Mouse (Mus musculus) lung, postnatal 0 days (tissue): Measurements from ENCODE around the gene Calu. TPM values are rescaled to one million over a fixed set of nuclear protein-coding genes. Genes with fewer than 3 reads are reported as not detected.

ENCODE experiments used
- ATAC-seq: fragments of 200-750 bp; cut with Nextera tagmentation; 2 replicates; pipeline ENCODE4 v1.8.0; 2017; ENCODE audit warnings: moderate library complexity
- DNase-seq: peaks from one replicate; pipeline ENCODE4 v3.0.0-alpha.2; 2016; ENCODE audit warnings: low spot score
- H3K27ac ChIP-seq: fragments of 300-500 bp; sonication (generic); 2 replicates; pipeline ENCODE4 v1.5.1; 2014; ENCODE audit warnings: antibody characterized with exemption, mild to moderate bottlenecking, low read length, mixed read lengths
- H3K27me3 ChIP-seq: fragments of 300-500 bp; sonication (generic); replicated peaks from 2 replicates; pipeline ENCODE4 v1.6.1; 2014; ENCODE audit warnings: low read length, mixed read lengths; ENCODE audit not compliant: insufficient read depth
- H3K36me3 ChIP-seq: fragments of 300-500 bp; sonication (generic); 2 replicates; pipeline ENCODE4 v1.6.1; 2014; ENCODE audit warnings: low read length, mixed read lengths; ENCODE audit not compliant: insufficient read depth
- H3K4me1 ChIP-seq: fragments of 300-500 bp; sonication (generic); 2 replicates; pipeline ENCODE4 v1.6.1; 2014; ENCODE audit warnings: antibody characterized with exemption, low read depth, low read length, mixed read lengths; ENCODE audit not compliant: insufficient read depth
- H3K4me2 ChIP-seq: fragments of 300-500 bp; sonication (generic); replicated peaks from 2 replicates; pipeline ENCODE4 v1.6.1; 2014; ENCODE audit warnings: low read depth, mild to moderate bottlenecking, low read length, moderate library complexity, mixed read lengths
- H3K4me3 ChIP-seq: fragments of 300-500 bp; sonication (generic); 2 replicates; pipeline ENCODE4 v1.5.1; 2014; ENCODE audit warnings: low read depth, low read length
- H3K9ac ChIP-seq: fragments of 300-500 bp; sonication (generic); replicated peaks from 2 replicates; pipeline ENCODE4 v1.6.1; 2014; ENCODE audit warnings: low read depth, mild to moderate bottlenecking
- H3K9me3 ChIP-seq: fragments of 300-500 bp; sonication (generic); 2 replicates; pipeline ENCODE4 v1.6.1; 2016; ENCODE audit warnings: low read length, mixed read lengths
- CTCF ChIP-seq: IDR thresholded peaks from 2 replicates; pipeline ENCODE4 v1.5.1; 2016; ENCODE audit warnings: antibody characterized with exemption, mild to moderate bottlenecking
- EP300 ChIP-seq: IDR thresholded peaks from 2 replicates; pipeline ENCODE4 v1.6.1; 2016; ENCODE audit warnings: antibody characterized with exemption, mild to moderate bottlenecking, control low read depth
- WGBS: fragments of 180-500 bp; shearing (Covaris S2); extraction: QIAGEN DNeasy Blood & Tissue Kit; methylation state at CpG from one replicate; pipeline ENCODE4 v1.1.7; 2014; 5-methylcytosine and 5-hydroxymethylcytosine counted together
- polyA plus RNA-seq: library from polyadenylated mRNA; unstranded; fragments of >200 nt; fragmentation: Nextera tagmentation; extraction: Ambion mirVana; gene quantifications from 2 replicates; pipeline ENCODE4 v1.2.1, GENCODE M21; 2015

The Calu gene
- polyA plus RNA-seq, 1 experiment from 2014 or later: 232 TPM

GRCm38 (mm10) chr6:29359386-29359785 is 11.5 kb downstream of the Calu start:
- H3K4me3 ChIP-seq: no peak overlapping the region
- no peaks in the 10 kb centered on the region for H3K9me3 ChIP-seq
- H3K27ac ChIP-seq: no peak overlapping the region
- TF ChIP-seq EP300: no peak
- no peak for TF ChIP-seq CTCF
- no peak for DNase-seq
- WGBS: 87% methylated on average over 3 of the region's 3 CpGs
- no peaks in the 10 kb centered on the region for H3K4me1 ChIP-seq
- no peak overlapping the region for H3K9ac ChIP-seq
- no peaks in the 10 kb centered on the region for H3K27me3 ChIP-seq
- H3K36me3 ChIP-seq: peaks cover 19% of the 10 kb centered on the region
- no peak overlapping the region for H3K4me2 ChIP-seq
- no peak for ATAC-seq

GRCm38 (mm10) chr6:29360211-29360610 is 12.3 kb downstream of the Calu start:
- Histone ChIP-seq H3K4me3 (no peak overlapping the region), H3K9ac (no peak overlapping the region), H3K4me2 (no peak overlapping the region), H3K27ac (no peak overlapping the region), H3K4me1 (no peaks in the 10 kb centered on the region), H3K36me3 (peaks cover 19% of the 10 kb centered on the region), H3K27me3 (no peaks in the 10 kb centered on the region), H3K9me3 (no peaks in the 10 kb centered on the region)
- ATAC-seq: no peak
- TF ChIP-seq EP300 (no peak), CTCF (no peak)
- no peak for DNase-seq
- WGBS: 75% methylated on average over 6 of the region's 6 CpGs

GRCm38 (mm10) chr6:29362246-29363128 is 14.6 kb downstream of the Calu start:
- peaks cover 22% of the 10 kb centered on the region for H3K36me3 ChIP-seq

GRCm38 (mm10) chr6:29363129-29363515 is 15.3 kb downstream of the Calu start:
- WGBS: 79% methylated on average over 3 of the region's 3 CpGs
- Histone ChIP-seq H3K4me2 (no peak overlapping the region), H3K4me1 (no peaks in the 10 kb centered on the region), H3K9me3 (no peaks in the 10 kb centered on the region), H3K36me3 (peaks cover 18% of the 10 kb centered on the region), H3K27me3 (no peaks in the 10 kb centered on the region), H3K9ac (no peak overlapping the region), H3K27ac (0 out of 2 replicates have a peak overlapping the region, but pooled peaks have one; percentile 17), H3K4me3 (no peak overlapping the region)
- no peak for ATAC-seq
- DNase-seq: no peak
- TF ChIP-seq CTCF (no peak), EP300 (no peak)

More at GRCm38 (mm10) chr6:29362246-29363128, 14.6 kb downstream of the Calu start:
- Histone ChIP-seq H3K4me1 (no peaks in the 10 kb centered on the region), H3K9me3 (no peaks in the 10 kb centered on the region), H3K4me2 (no peak overlapping the region), H3K27ac (0 out of 2 replicates have a peak overlapping the region, but pooled peaks have one; percentile 17), H3K9ac (no peak overlapping the region), H3K4me3 (no peak overlapping the region), H3K27me3 (no peaks in the 10 kb centered on the region)
- TF ChIP-seq CTCF (peak; percentile 60), EP300 (no peak)
- ATAC-seq (peak; percentile 84), DNase-seq (peak; percentile 68)
- 52% methylated on average over 7 of the region's 7 CpGs for WGBS

- peaks cover 10% of the 10 kb centered on the region; the same call in 1 of the 2 replicates for H3K36me3 ChIP-seq
- H3K4me1 ChIP-seq: no peaks in the 10 kb centered on the region
- no peak overlapping the region for H3K27ac ChIP-seq
- no peaks in the 10 kb centered on the region for H3K9me3 ChIP-seq
- no peak for ATAC-seq
- H3K9ac ChIP-seq: no peak overlapping the region
- no peaks in the 10 kb centered on the region for H3K27me3 ChIP-seq
- no peak overlapping the region for H3K4me3 ChIP-seq
- no peak for DNase-seq
- 91% methylated on average over 1 of the region's 1 CpGs for WGBS
- H3K4me2 ChIP-seq: no peak overlapping the region
- TF ChIP-seq EP300 (no peak), CTCF (no peak)
These were observed 17.4 kb downstream of the Calu start for GRCm38 (mm10) chr6:29365277-29365676.

GRCm38 (mm10) chr6:29377386-29377785 is 29.5 kb downstream of the Calu start:
- no peak for ATAC-seq
- 85% methylated on average over 4 of the region's 4 CpGs for WGBS

More at GRCm38 (mm10) chr6:29377386-29377785, 29.5 kb downstream of the Calu start:
- Histone ChIP-seq H3K27me3 (no peaks in the 10 kb centered on the region), H3K4me3 (no peak overlapping the region), H3K9me3 (no peaks in the 10 kb centered on the region), H3K27ac (no peak overlapping the region), H3K36me3 (peaks cover 19% of the 10 kb centered on the region; the same call in 1 of the 2 replicates), H3K4me2 (no peak overlapping the region), H3K9ac (no peak overlapping the region), H3K4me1 (no peaks in the 10 kb centered on the region)
- no peak for DNase-seq
- TF ChIP-seq CTCF (no peak), EP300 (no peak)
